Mouse (Mus musculus): ENCODE results near the gene Tbx21.

Gene Tbx21

DNA sequence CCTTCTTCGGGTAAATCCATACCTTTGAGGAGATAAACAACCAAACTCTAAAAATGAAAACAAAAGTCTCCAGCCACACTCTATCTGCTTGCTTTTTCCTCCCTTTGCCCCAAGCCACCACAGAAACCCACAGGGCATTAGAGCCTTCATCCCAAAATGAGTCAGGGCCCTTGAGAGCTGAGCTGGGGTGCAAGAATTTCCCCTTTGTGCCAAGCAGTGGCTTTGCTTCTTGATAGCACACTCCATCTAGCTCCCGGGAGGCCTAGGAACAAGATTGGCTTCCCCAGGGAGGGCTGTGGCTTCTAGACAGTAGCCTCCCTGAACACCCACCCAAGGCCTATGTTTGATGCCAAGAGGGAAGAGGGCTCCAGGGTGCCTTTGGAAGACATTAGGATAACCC, 16.6 kb upstream of the Tbx21 start:
- no peak for DNase-seq (ENCODE audit: low spot score)

DNA sequence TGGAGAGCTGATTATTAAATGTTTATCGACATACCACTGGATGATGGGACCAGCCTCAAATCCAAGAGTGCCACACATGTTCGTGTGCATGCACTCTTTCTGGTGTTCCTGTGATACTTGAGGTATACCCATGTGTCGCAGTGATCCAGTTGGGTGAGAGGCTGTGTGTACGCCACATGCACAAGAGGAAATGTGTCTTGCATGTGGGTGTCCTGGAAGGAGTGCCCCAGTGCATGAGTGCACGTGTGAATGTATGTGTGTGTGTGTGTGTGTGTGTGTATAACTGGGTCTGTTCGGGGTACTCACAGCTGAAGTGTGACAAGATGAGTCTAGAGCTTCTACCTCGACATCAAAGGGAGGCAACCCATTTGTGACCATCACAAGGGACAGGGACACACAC, 15.2 kb upstream of the Tbx21 start:
- DNase-seq (ENCODE audit: low spot score): no peak

- DNase-seq (ENCODE audit: low spot score): no peak
Observed at GRCm38 (mm10) chr11:97128956-97129355, 13.8 kb upstream of the Tbx21 start.

- DNase-seq (ENCODE audit: low spot score): no peak
Observed at GRCm38 (mm10) chr11:97127470-97128223, 12.5 kb upstream of the Tbx21 start.

DNA sequence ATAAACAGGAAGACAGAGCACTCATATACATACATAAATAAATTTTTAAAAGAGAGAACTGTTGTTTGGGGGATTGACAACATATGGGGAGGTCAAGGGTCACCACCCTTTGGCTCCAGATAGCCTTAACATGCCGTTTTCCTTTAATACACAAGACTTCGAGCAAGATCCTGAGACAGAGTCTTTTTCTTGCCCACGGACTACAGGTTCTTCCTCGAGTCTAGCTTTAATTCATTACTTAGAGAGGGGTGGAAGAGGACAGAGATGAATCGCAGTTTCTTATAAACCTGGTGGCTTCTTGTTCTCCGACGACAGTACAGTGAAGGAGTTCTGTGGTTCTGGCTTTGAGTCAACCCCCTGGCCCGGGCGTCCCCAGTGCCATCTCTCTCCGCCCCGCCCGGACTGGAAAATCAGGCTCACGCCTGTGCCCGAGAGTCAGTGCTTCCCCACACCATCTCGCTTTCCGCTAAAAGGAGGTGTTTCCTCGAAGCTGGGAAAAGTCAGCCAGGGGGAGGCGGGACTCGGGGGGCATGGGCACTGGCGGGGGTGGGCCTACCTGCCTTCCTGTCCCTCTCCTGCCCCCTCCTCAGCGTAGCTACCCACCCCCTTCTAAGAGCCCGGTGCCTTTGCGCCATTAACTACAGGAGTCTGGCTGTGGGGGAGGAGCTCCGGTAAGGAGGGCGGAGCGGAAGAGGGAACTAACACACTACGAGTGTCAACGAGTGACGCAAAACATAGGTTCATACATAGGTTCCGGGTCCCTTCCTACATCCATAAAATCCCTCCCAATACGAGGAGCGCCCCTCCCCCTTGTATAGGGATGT, 11.7 kb upstream of the Tbx21 start:
- peak; percentile 77 for DNase-seq (ENCODE audit: low spot score)

GRCm38 (mm10) chr11:97124266-97125036, 9.3 kb upstream of the Tbx21 start:
- DNase-seq (ENCODE audit: low spot score): no peak

DNA sequence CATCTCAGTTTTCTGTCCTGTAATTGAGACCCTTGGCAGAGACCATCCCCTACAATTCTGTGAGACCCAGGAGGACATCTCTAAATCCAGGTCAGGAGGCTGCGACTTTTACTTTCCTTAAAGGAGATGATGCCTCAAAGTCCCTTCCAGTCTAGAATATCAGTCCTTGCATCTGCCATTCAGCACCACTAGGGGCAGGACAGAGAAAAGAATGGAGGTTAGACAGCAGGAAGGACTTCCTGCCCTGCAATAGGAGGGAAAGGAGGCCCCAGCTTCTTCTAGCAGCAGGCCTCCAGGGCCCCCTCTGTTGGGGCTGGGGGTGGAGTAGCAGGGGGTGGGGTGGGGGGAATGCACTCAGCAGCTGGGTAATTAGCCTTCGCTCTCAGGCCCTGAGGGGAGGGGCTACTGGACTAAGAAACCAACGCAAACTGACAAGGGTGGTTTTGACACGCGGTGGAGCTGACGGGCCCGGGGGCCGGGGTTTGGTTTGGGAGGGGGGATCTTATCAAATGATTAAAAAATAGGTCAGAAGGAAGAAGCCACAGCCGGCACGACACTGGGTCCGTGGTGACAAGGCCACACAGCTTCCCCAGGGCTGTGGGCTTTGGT, 8.3 kb upstream of the Tbx21 start:
- no peak for DNase-seq (ENCODE audit: low spot score)

DNA sequence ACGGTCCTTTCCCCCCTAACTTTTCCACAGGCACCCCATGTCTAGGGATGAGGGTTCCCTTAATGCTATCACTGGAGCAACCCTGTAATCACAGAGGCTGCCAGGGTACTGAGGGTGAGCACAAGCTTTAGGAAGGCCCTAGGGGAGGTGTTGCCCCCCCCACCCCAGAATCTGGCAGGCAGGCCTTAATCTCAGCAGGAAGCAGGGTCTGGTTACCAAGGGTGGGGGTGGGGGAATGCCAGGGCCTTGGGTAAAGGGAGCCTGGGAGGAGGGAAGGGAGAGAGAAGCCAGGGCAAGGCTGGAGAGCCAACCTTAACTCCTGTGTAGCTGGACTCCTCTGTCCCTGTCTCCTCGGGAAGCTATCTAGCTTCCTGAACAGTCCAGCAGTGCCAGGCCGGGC, 5.5 kb upstream of the Tbx21 start:
- no peak for DNase-seq (ENCODE audit: low spot score)

GRCm38 (mm10) chr11:97120221-97120620, 5.1 kb upstream of the Tbx21 start:
- DNase-seq (ENCODE audit: low spot score): no peak

GRCm38 (mm10) chr11:97115797-97116196, 666 bp upstream of the Tbx21 start:
- peak; percentile 33 for DNase-seq (ENCODE audit: low spot score)

DNA sequence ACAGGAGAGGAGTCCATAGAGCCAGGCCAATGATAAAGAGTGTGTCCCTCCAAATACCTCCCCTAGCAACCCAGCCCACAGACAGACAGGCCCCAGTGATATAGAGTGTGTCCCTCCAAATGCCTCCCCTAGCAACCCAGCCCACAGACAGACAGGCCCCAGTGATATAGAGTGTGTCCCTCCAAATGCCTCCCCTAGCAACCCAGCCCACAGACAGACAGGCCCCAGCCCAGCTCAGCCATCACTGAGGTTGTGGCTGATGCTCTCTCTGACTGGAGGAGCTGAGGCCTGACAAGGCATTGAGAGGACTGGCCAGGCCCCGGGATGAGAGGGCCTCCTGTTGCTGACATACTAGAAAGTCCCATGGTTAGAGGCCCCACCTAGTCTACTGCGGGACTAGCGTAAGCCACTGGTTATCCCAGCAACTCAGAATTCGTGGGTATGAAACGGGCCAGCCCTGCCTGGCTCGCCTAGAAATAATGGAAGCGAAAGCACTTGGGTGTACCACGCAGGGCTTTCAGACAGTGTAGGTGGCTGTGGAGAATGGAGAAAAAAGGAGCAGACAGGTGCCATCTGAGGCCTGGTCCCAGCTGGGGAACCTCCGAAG, 2.5 kb downstream of the Tbx21 start:
- no peak for DNase-seq (ENCODE audit: low spot score)

DNA sequence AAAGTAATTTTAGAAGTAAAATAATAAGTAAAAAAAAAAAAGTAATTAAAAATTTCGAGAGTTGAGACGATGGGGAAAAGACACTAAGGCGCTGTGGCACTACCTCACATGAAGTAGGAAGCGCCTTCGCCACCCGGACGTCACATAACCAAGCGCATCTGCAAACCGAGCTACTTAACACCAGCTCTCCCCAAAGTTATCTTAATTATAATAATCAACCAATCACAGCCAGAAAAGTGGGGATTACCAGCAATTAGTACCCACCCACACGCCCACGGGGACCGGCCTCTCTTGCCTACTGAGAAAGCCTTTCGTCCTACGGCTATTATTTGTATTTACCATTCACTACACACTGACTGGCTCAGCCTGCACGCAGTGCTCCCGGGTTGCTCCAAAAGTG, 6.2 kb downstream of the Tbx21 start:
- DNase-seq (ENCODE audit: low spot score): no peak

DNA sequence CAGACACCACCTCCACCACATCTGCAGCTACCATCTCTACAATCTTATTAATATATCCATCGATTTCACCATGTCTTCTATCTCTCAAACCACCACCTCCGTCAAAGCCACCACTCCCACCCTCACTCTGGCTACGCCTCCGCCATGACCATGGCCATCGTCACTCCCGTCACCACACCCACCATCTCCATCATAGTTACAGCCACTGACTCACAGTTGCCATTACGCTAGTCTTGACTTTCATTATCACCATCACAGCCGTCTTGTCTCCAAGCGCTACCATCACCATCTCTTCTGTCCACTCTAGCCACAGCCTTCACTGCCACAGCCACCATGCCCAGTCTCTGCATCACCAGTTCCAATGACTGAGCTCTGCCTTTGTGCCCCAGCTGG, 11.0 kb downstream of the Tbx21 start:
- no peak for DNase-seq (ENCODE audit: low spot score)

DNA sequence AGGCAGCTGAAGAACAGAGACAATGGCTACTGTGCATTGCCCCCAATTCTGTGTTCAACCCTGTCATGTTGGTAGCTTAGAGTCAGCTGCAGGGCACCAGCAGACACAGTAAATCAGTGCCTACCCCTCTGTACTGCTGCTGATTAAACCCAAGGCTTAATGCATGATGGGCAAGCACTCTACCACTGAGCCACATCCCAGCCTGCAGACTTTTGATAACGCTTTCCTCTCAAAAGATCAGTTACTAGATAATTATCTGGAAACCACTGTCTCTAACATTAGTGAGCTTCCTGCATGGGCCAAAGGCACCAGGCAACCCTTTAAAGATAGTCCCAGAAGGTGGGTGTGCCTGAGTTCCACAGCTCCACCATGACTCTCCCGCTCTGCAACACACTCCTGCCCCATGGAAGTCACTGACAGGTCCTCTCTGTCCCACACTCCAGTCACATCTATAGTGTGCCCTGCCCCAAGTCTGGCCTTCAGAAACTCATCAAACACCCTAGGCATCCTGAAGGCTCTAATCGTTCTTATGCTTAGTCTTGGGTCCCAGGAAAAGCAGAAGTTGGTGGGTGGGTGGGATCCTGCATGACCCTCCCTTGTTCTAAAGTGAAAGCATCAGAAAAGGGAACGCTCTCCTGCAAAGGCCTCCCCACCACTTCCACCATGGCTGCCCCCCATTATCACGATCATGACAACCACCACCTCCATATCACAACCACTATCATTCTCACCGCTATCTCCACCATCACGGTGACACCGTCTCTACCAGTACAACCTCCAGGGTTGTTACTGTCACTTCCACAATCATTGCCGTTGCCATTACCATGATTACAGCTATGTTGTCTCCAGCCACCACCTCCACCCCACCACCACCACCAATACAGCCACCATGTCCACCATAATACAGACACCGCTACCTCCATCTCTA, 11.7 kb downstream of the Tbx21 start:
- DNase-seq (ENCODE audit: low spot score): no peak

- peak; percentile 76 for DNase-seq (ENCODE audit: low spot score)
Observed at GRCm38 (mm10) chr11:97101722-97102121, 13.4 kb downstream of the Tbx21 start.

GRCm38 (mm10) chr11:97098791-97099190, 16.3 kb downstream of the Tbx21 start:
- no peak for DNase-seq (ENCODE audit: low spot score)

- no peak for DNase-seq (ENCODE audit: low spot score)
Observed at GRCm38 (mm10) chr11:97094600-97094999, 20.5 kb downstream of the Tbx21 start.

DNA sequence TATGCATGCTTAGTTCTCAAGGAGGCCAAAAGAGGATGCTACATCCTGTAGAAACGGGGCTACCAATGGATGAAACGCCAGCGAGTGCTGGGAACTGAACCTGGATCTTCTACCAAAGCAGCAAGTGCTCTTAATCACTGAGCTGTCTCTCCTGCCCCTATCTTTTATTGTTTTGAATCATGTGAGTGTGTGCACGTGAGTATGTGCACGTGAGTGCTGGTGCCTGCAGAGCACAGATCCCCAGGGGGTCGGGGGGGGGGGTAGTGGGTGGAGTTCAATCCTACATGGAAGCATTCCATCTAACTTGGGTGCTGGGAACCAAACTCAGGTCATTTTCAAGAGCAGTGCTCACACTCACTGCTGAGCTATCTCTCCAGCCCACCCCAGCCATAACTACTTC, 28.8 kb downstream of the Tbx21 start:
- DNase-seq (ENCODE audit: low spot score): no peak

- no peak for DNase-seq (ENCODE audit: low spot score)
Observed at GRCm38 (mm10) chr11:97084821-97085505, 30.2 kb downstream of the Tbx21 start.
